Mouse (Mus musculus) cortical plate, adult 2 months (tissue): ENCODE data around the gene Asb17.

ENCODE experiments used
- CTCF ChIP-seq: fragments of 200-500 bp; IDR thresholded peaks from 2 replicates; pipeline ENCODE4 v1.5.1; 2011; ENCODE audit warnings: mild to moderate bottlenecking, control low read depth, low read length; ENCODE audit not compliant: insufficient read depth; ENCODE audit errors: extremely low read depth
- POLR2A ChIP-seq: fragments of 200-500 bp; IDR thresholded peaks from 2 replicates; pipeline ENCODE4 v1.6.1; 2011; ENCODE audit warnings: mild to moderate bottlenecking, low read length, control low read depth; ENCODE audit not compliant: insufficient read depth; ENCODE audit errors: extremely low read depth

- no peak for TF ChIP-seq CTCF
- TF ChIP-seq POLR2A, result no peak
Measured at GRCm38 (mm10) chr3:153819438-153819837, 24.6 kb upstream of the Asb17 start.
